Mouse (Mus musculus) frontal cortex, postnatal 14 days (tissue): ENCODE data around the gene Sh3bgrl.

Experiments used
- DNase-seq, 2 experiments: peaks; one replicate each; pipeline ENCODE4 v3.0.0; 2022; ENCODE audit warnings: low spot score in 2 of 2

The Sh3bgrl gene

DNA sequence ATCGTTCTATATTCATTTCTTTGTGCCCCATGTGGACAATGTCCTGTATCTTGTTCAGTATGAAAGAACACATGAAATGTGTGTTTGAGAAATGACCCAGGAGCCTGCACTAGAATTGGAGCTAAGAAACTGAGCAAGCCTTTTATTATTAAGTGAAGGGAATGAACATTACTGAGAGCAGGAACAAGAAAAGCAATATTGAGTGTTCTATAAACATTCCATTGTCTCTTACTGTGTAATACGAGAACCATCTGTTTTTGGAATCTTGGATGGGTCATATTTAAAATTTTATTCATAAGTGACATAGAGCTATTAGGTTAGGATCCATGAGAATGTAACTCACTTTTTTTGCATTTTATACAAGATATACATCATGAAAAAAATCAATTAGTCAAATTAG, 36.7 kb downstream of the Sh3bgrl start:
- DNase-seq: no peak

DNA sequence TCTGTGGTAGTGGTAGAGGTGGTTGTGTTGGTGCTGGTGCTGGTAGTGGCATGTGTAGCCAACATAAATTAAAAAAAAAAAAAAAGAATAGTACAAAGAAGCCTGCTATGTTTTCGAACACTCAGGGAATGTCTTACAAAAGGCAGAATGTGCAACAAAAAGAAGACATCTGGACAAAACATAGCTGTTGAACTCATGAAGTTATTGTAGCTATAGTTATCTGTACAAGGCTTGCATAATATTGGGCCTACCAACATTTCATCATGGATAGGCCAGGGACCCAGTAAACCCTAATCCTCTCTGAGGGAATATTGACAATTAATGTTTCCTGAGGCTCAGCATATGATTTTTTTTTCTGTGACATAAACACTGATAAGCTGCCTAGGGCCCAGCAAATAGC, 37.3 kb downstream of the Sh3bgrl start:
- no peak for DNase-seq

DNA sequence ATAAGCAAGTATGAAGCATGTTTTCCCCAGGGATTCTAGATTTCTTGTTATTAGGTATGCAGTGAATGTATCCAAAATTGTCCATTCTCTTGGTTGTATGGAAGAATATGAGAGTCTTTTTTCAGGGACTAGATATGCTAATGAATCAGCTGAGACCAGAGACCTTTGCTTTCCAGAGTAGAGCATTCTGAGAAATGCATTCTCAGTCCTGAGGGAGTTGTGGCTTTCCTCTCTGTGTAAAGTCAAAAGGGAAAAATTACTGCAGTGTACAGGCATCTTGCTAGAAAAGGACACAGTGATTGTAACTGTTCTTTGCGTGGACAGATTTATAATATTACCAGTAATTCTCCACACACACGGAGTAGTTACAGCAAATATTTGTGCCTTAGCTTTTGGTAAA, 38.3 kb downstream of the Sh3bgrl start:
- DNase-seq: no peak

DNA sequence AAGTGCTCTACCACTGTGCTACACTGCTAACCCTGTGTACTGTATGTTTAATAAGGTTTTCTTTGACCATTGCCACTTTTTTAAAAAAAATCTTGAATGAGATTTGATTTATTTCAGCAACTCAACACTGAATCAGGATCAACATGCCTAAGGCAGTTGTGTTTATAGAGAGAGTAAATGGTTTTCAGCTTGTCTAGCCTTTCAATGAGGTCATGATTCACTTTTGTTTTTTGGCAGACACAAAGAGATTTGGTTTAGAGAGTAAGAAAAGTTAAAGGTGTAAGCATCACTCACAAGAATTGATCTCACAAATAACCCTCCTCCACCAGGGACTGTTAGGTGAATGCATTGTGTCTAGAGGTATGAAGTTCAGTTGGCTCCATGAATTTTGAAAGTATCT, 41.1 kb downstream of the Sh3bgrl start:
- DNase-seq: no peak

DNA sequence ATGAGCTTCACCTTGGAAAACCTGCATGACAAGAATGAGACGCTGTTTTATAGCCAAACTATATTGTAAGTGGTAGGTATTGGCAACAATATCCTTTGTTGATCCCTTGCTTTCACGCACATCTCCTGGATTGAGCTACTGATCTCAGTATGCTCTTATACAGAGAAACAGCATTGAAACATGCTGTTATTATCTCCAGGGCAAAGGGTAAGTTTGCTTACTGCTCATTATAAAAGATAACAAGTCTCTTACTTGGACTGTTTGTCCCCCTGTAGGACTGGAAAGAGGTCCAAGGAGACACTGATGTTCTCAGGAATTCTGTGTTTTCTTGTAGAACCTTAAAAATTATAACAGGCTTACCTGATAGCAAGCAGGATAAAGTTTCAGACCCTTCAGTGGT, 41.7 kb downstream of the Sh3bgrl start:
- no peak for DNase-seq

DNA sequence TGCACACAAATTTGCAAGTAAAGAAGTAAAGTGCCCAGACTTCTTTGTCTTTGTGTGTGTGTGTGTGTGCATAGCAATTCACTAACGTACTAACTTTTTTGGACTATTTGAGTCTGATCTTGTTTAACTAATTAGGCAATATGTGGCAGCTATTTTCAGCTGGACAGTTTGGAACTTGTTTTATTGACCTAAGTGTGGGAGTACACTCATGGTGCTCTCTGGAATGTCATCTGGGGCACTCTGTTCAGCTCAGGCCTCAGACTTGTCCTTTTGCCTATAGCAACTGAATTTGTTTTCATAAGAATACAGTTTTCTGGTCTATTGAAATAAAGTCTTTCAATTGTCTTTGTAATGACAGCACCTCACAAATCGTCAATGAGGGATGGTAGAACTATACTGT, 42.1 kb downstream of the Sh3bgrl start:
- DNase-seq: no peak

DNA sequence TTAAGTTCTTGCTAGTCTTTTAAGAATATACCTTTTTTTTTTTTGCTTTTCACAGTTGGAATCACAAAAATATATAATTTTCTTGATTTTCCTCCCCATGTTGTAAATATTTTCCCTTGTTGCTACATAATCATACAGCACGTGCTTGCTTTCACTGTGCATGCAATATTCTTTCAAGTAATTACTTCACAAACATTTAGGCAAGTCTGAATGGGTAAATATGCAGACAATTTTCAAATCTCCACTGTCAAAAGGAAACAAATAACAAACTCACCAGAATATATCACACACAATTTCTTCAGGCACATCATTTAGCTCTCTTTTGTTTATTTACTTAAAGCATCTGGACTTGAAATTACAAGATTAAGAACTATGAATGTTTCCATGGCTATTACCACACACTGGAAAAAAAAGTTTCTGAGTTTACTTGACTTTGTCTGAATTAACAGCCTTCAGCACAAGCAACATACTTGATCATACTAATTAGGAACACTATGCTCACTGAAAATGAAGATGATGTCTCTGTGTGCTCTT, 46.2 kb downstream of the Sh3bgrl start:
- no peak for DNase-seq

DNA sequence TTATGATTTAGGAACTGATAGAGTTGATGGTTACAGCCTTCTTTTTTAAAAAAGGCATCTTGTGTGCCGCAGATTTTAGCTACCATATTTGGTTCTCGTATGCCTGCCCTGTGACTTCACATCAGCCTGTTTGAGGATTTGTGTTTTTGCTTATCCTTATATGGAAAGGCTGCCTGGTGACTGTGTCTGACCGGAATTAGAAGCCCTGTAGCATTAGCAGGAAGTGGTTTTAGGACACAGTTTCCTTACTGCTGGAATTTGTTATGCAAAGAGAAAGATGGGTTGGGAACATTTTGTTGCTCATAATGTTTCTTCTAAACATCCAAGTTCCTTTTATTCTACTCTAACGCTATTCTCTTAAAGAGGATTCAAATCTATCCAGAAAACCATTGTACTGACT, 47.1 kb downstream of the Sh3bgrl start:
- DNase-seq: no peak

DNA sequence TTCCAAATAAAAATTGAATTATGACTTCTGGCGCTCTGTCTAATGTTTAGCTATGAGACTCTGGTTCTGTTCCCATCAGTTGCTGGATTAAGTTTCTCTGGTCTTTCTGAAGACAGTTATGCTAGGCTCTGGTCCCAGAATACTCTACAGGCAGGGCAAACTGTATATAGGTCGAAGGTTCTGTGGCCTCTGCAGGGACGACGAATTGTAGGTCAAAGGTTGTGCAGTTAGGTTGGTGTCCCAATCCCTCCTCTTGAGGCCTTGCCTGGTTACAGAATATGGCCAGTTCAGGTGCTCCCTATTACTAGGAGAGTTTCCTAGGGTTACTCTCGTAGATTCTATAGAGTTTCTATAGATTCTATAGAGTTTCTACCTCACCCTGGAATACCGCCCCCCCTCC, 50.6 kb downstream of the Sh3bgrl start:
- DNase-seq: no peak

DNA sequence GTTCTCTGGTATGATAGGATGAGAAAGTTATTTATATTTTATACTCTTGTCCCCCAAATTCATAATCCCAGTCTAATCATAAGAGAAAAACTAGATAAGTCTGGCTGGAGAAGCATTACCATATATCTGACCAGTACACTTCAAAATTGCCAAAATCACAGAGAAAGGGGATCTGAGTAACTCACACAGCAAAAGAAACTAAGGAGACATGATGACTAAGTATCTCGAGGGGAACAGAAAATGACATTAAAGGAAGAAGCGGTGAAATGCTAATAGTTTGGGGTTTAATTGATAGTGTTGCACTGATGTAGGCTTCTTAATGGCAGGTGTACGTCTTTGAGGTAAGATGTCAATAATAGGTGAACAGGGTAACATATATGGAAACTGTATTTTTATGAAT, 51.9 kb downstream of the Sh3bgrl start:
- no peak for DNase-seq

DNA sequence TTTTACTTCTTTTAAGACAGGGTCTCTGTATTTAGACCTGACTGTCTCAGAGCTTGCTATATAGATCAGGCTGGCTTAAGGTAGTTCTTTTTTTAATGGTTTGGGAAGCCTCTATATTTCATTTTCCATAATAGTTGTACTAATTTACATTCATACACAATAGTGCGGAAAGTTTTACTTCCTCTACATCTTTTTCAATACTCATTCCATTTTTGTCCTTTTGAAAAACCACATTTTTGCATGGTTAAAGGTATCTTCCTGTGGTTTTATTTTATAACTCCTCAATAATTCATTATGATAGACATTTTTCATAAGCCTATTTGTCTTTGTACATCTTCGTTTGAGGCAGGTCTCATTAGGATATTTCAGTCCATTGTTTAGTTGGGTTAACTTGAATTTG, 56.1 kb downstream of the Sh3bgrl start:
- no peak for DNase-seq

DNA sequence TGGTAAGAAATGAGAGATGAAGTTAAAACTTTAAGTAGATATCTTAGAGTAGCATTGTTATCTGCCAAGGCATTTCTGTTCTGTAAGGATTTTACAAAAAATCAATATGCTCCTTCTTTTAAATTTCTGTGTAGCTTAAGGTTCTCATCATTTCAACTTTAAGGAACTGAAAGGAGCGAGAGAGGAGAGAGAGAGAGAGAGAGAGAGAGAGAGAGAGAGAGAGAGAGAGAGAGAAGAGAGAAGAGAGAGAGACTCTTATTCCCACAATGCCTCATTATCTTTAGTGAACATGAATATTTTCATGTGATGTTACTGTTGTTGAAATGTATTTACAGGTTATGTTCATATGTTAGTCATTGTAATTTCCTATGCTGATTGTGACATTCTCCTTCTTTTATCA, 65.2 kb downstream of the Sh3bgrl start:
- no peak for DNase-seq

DNA sequence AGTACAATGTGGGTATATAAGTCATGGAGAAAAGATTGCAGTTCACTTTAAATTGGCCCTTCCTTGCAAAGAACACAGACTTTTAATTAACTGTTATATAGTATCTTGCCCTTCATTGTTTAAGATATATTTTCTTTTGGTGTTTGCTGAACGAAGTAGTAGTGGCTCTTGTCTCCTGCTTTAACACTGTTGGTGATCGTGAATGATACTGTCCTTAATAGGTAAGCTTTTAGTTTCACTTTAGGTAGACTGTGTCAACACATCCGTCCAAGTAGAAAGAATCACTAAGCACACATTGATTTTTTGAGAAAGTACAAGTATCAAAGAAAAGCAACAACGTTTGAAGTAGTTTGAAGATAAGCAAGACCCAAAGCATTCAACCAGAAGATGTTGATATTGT, 65.7 kb downstream of the Sh3bgrl start:
- no peak for DNase-seq

DNA sequence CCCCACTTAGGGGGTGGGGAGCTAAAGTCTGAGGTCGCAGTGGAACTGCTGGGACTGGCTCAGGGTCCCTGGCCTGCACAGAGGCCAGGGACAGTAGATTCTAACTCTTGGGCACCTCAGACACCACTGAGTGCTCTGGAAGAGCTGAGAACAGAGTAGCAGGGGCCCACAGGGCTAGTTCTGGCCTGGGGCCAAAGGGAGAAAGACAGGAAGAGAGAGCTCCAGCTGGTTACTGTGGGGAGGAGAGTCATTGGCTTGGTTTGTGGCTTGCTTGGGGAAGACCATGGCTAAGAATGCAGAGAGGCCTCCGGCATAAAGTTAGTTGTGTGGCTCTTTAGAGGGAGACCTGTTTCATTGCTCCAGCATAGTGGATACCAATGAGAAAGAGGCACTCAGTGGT, 79.9 kb downstream of the Sh3bgrl start:
- no peak for DNase-seq

DNA sequence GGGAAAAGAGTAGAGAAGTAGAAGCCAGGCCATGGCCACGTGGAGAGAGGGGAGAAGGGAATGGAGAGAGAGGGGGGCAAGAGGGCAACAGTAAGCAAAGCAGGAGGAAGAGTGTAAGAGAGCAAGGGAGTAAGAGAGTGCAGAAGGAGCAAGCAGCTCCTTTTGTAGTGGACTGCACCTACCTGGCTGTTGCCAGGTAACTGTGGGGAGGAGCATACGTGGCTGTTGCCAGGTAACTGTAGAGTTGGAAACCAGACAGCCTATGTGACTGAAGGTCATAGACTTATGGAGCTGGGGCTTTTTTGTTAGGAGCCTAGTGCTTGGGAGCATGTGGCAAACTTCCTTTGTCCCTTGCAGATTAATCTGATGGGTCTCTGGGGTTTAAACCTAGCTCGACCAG, 80.3 kb downstream of the Sh3bgrl start:
- no peak for DNase-seq

DNA sequence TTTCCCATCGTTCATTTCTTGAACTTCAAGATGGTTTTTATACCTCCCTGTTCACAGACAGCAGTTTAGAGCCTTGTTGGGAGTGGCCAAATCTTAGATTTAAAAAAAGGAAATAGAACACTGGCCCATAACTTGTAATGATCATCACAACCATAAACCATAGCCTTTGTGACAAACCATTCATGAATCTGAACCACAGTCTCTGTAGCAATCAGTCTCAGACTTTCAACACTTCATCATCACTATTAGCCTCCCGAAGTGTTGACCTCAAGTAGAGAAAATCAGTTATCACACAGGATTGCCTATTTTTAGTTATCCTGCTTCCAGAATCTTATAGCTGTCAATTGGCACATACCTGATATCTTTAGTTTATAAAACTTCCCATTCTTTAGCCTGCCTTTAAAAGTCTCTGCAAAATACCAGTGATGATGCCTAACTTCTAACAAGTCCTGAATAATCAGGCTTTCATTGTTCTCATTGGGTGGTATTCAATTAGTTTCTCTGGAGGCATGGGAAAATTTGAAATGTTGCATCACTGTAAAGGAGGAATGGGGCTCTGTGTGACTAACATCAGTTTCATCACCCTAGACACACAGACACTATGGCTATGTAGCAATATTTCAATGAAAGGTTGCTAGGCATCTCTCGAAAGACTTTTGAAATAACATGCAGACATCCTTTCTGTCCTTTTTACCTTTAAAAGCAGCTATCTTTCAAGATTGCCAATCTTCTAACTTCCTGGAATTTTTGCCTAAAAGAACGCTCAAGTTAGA, 89.7 kb downstream of the Sh3bgrl start:
- no peak for DNase-seq

DNA sequence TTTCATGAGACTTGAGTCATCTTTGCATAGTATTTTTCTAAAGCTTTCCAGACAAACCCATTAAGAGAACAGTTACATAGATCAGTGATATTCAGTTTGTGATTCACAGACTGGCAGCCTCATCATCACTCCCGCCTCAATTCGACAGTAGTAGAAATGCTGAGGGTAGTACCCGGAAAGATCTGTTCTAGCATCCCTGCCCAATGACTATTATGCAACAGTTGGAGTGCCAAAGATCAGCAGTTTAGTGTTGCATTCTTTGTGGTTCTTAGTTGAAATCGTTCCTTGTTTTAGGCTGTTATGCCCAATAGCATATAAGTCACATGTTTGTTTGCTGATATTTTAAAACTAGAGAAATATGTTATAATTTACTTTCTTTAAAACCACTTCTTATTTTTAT, 94.4 kb downstream of the Sh3bgrl start:
- no peak for DNase-seq

DNA sequence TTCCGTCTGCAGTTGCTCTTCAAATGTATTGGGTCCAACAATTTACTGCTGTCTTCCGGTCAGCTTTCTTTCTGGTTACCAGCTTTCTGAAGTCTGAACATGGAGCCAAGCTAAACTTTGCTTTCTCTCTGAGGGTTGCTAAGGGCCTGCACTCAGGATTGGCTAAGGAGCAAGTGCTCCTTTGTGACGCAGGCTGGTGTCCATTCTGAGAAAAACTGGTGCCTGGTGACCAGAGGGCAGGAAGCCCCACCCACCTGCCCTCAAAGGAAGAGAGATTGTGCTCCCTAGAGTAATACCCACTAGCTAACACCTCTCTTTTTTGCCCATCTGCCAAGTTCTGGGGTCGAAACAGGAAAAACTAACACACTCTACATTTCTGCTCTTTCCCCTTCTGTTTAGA, 95.8 kb downstream of the Sh3bgrl start:
- DNase-seq: no peak

DNA sequence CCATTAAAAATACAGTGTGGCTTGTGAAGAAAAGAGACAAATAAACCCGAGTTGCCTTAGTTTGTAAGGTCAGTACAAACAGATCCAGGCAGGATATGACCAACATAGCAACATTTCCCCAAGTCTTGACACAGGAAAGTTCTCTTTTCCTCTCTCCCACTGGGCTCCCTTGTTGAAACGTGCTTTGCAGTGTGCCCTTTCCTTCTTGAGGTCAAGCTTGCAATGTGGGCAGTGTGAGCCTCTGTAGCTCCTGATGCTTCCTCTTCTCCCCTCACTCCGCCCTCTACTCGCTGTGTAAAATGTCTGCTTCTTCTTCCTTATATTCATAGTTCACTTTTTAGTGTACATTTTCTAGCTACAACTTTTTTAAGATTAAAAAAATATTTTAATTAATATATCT, 96.3 kb downstream of the Sh3bgrl start:
- no peak for DNase-seq

DNA sequence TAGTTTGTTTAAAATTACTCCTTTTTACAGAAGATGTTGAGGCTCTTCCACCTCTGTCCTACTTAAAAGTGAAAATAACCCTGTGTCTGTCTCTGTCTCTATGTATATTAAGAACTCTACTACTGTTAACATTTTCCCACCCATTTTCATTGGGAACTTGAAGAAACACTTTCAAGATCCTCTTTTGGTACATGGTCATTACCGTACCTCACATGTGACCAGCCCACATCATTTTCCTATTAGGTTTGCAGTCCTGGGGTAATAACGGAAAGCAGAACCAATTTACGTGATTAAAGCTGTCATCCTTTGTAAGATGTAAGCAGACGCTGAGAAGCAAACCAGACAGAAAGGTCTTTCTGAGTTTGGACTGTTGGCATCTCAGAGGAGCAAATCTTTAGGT, 101.3 kb downstream of the Sh3bgrl start, which contains the start of gene Gm6377:
Gene Gm6377 (plus strand): TSS at position 289 of the 400 bp plus-strand sequence.
- no peak for DNase-seq

DNA sequence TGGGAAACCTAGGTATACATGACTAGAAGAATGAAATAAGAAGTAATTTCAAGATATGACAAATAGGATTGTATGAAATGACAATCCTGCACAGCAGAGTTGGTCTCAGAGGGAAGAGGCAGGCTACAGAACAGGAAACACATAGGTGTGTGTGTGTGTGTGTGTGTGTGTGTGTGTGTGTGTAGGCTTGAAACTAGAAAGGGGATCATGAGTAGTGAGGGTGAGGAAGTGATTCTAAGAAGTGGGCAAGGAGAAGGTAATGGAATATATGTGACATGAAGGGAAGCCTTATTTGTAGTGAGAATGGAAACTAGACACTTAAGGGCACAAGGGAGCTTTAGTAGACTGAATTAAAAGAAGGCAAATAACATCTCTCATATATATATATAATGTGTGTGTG, 112.7 kb downstream of the Sh3bgrl start:
- DNase-seq: no peak

DNA sequence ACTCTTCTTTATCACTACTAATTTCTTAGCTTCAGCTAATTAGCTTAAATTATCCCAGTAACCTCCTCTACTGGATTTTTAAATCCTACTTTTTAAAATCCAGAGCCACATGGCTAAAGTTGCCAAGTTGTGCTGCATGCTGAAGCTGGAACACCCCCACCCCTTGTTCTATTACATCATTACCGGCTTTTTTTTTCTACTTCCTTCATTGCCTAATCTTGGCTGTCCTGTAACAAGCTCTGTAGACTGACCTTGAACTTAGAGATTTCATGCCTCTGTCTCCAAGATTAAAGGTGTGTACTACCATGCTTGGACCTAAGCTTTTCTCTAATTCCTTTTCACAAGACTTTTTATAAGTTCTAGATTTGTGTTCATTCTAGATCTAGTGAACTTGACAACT, 133.6 kb downstream of the Sh3bgrl start:
- DNase-seq: no peak

DNA sequence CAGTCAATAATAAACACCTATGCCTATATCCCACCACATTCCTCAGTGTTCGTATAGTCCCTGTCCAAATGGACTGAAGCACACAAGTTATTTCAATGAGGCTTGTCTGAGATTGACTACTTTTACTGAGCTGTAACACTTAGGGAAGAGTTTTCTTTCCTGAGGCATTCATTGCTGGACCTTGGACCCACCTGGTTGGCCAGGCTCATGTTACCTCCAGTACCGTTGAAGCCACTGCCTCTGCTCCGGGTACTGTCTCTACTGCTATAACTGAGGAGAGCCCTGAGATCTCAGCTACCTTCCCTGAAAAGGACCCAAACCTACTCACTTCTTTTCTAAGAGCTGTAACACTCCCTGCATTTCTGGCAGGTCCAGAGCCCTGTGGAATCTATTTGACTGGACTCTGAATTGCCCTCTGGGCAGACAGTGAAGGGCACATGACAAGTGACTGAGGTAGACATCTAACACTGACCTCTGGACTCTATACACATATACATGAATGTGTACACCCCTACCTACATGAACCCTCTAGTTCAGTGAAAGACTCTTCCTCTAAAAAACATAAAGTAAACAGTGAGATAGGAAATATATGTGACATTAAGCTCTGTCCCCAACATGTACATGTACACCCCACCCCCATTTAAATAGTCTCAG, 140.3 kb downstream of the Sh3bgrl start:
- no peak for DNase-seq
